ENCODE assay signal across 12 mouse cellular contexts in genomic region chr6:125051237-125051636, GRCm38 (mm10). TPM values are rescaled to one million over a fixed set of nuclear protein-coding genes. Genes with fewer than 3 reads are reported as not detected.
DNase-seq lines count a peak whose midpoint lies in the region; ATAC-seq and TF ChIP-seq lines count a peak whose summit lies in the region.
"Had no signal": no experiment of that assay in that cellular context is flagged by ENCODE, and none has a peak within 500 bp of the region (broad histone marks: within the 10 kb centered on the region; RNA-seq: fewer than 3 reads in every experiment).

No protein-coding gene starts in this region.

- WGBS in intestine, postnatal 0 days = 73% methylated on average over 5 of the region's 5 CpGs
- 72% methylated on average over 5 of the region's 5 CpGs for WGBS in intestine, embryonic 16.5 days

- H3K36me3 ChIP-seq in intestine, postnatal 0 days (ENCODE audit: control insufficient read depth, insufficient read depth) = peaks cover 77% of the 10 kb centered on the region
- peaks cover 11% of the 10 kb centered on the region; the same call in 1 of the 2 replicates for H3K36me3 ChIP-seq in intestine, embryonic 16.5 days (ENCODE audit: control insufficient read depth, insufficient read depth, low read length)

- ATAC-seq in intestine, postnatal 0 days = no peak
- no peak for ATAC-seq in intestine, embryonic 16.5 days

- no peaks in the 10 kb centered on the region for H3K9me3 ChIP-seq in intestine, postnatal 0 days (ENCODE audit: control insufficient read depth)
- H3K9me3 ChIP-seq in intestine, embryonic 16.5 days (ENCODE audit: control insufficient read depth, low read length) = no peaks in the 10 kb centered on the region
- H3K9me3 ChIP-seq: limb, embryonic 10.5 days; midbrain, embryonic 12.5 days had no signal

- H3K4me1 ChIP-seq in intestine, postnatal 0 days (replicated peaks; ENCODE audit: control insufficient read depth, insufficient read depth, low read length) = no peaks in the 10 kb centered on the region
- H3K4me1 ChIP-seq in intestine, embryonic 16.5 days (ENCODE audit: control insufficient read depth, insufficient read depth, low read length) = no peaks in the 10 kb centered on the region
- H3K4me1 ChIP-seq: midbrain, embryonic 12.5 days had no signal

- peak; percentile 57 for TF ChIP-seq CTCF in intestine, postnatal 0 days (IDR thresholded peaks at IDR 0.05; ENCODE audit: low read depth)

- H3K9ac ChIP-seq in intestine, postnatal 0 days (ENCODE audit: low read depth, low read length) = no peak overlapping the region
- H3K9ac ChIP-seq in intestine, embryonic 16.5 days (ENCODE audit: low read depth, low read length) = no peak overlapping the region
- H3K9ac ChIP-seq: midbrain, embryonic 12.5 days had no signal

- H3K27ac ChIP-seq in intestine, postnatal 0 days (ENCODE audit: low read depth, low read length) = no peak overlapping the region
- H3K27ac ChIP-seq in intestine, embryonic 16.5 days (ENCODE audit: low read length) = no peak overlapping the region
- H3K27ac ChIP-seq: limb, embryonic 10.5 days; midbrain, embryonic 12.5 days had no signal

- no peak overlapping the region for H3K4me3 ChIP-seq in intestine, postnatal 0 days (ENCODE audit: low read depth, low read length)
- no peak overlapping the region for H3K4me3 ChIP-seq in intestine, embryonic 16.5 days (ENCODE audit: low read length)
- H3K4me3 ChIP-seq: limb, embryonic 10.5 days; midbrain, embryonic 12.5 days had no signal

- H3K4me2 ChIP-seq in intestine, postnatal 0 days (replicated peaks; ENCODE audit: low read depth) = no peak overlapping the region
- no peak overlapping the region for H3K4me2 ChIP-seq in intestine, embryonic 16.5 days (ENCODE audit: low read depth, low read length)
- H3K4me2 ChIP-seq: midbrain, embryonic 12.5 days had no signal

- DNase-seq in thymus, postnatal 0 days (ENCODE audit: low spot score) = peak; percentile 20
- no peak for DNase-seq in thymus, adult 18-20 months
- peak; percentile 62 for DNase-seq in induced T-regulatory cell, adult 2 months (ENCODE audit: low read depth)
- no peak for DNase-seq in urinary bladder, postnatal 4 days (ENCODE audit: low spot score in 2 of 2)
- DNase-seq in urinary bladder, adult 2 months (ENCODE audit: low spot score) = no peak
- no peak for DNase-seq in Muller cell, postnatal 12 days (ENCODE audit: inconsistent ontology term)
- DNase-seq: cerebellum, postnatal 10 days; heart, adult 18-20 months had no signal

- no peaks in the 10 kb centered on the region for H3K27me3 ChIP-seq in intestine, postnatal 0 days (replicated peaks; ENCODE audit: control insufficient read depth, insufficient read depth, low read length)
- H3K27me3 ChIP-seq in intestine, embryonic 16.5 days (replicated peaks; ENCODE audit: control insufficient read depth, insufficient read depth, low read length) = no peaks in the 10 kb centered on the region
- H3K27me3 ChIP-seq: midbrain, embryonic 12.5 days had no signal

RNA-seq across cellular contexts. Expression of gene Acrbp, which starts 1.7 kb away (rescaled TPM):
- polyA plus RNA-seq in intestine, postnatal 0 days (2015; fragmentation: Nextera tagmentation; extraction: Ambion mirVana) = 3.1 and 4.1 TPM in 2 replicates
- 9.8 and 10.6 TPM in 2 replicates for polyA plus RNA-seq in intestine, embryonic 16.5 days (2015; fragmentation: Nextera tagmentation; extraction: Ambion mirVana)
- polyA plus RNA-seq in thymus, postnatal 0 days (2015; fragmentation: Nextera tagmentation; extraction: Ambion mirVana) = 9.2 and 10.2 TPM in 2 replicates
- 23.5 and 24.7 TPM in 2 replicates for polyA plus RNA-seq in urinary bladder, adult 2 months (2012; rRNA removed)

RNA-seq across cellular contexts. Expression of gene Ing4, which starts 11.7 kb away (rescaled TPM):
- 65.4 and 70.1 TPM in 2 replicates for polyA plus RNA-seq in intestine, postnatal 0 days (2015; fragmentation: Nextera tagmentation; extraction: Ambion mirVana)
- polyA plus RNA-seq in intestine, embryonic 16.5 days (2015; fragmentation: Nextera tagmentation; extraction: Ambion mirVana) = 96.0 and 105 TPM in 2 replicates
- 113 and 118 TPM in 2 replicates for polyA plus RNA-seq in thymus, postnatal 0 days (2015; fragmentation: Nextera tagmentation; extraction: Ambion mirVana)
- 88.6 and 113 TPM in 2 replicates for polyA plus RNA-seq in urinary bladder, adult 2 months (2012; rRNA removed)

RNA-seq across cellular contexts. Expression of gene Lpar5, which starts 16.5 kb away (rescaled TPM):
- polyA plus RNA-seq in intestine, postnatal 0 days (2015; fragmentation: Nextera tagmentation; extraction: Ambion mirVana) = 9.2 and 9.9 TPM in 2 replicates
- polyA plus RNA-seq in intestine, embryonic 16.5 days (2015; fragmentation: Nextera tagmentation; extraction: Ambion mirVana) = 9.4 and 9.7 TPM in 2 replicates
- polyA plus RNA-seq in thymus, postnatal 0 days (2015; fragmentation: Nextera tagmentation; extraction: Ambion mirVana) = 3.5 and 4.2 TPM in 2 replicates
- 2.9 and 4.2 TPM in 2 replicates for polyA plus RNA-seq in urinary bladder, adult 2 months (2012; rRNA removed)

RNA-seq across cellular contexts. Expression of gene Zfp384, which starts 42.3 kb away (rescaled TPM):
- polyA plus RNA-seq in intestine, postnatal 0 days (2015; fragmentation: Nextera tagmentation; extraction: Ambion mirVana) = 8.2 TPM in 2 replicates
- 8.9 and 10.3 TPM in 2 replicates for polyA plus RNA-seq in intestine, embryonic 16.5 days (2015; fragmentation: Nextera tagmentation; extraction: Ambion mirVana)
- polyA plus RNA-seq in thymus, postnatal 0 days (2015; fragmentation: Nextera tagmentation; extraction: Ambion mirVana) = 8.8 and 9.5 TPM in 2 replicates
- 42.8 and 43.1 TPM in 2 replicates for polyA plus RNA-seq in urinary bladder, adult 2 months (2012; rRNA removed)

RNA-seq across cellular contexts. Expression of gene Chd4, which starts 44.5 kb away (rescaled TPM):
- 30.7 and 34.2 TPM in 2 replicates for polyA plus RNA-seq in intestine, postnatal 0 days (2015; fragmentation: Nextera tagmentation; extraction: Ambion mirVana)
- 41.3 and 44.8 TPM in 2 replicates for polyA plus RNA-seq in intestine, embryonic 16.5 days (2015; fragmentation: Nextera tagmentation; extraction: Ambion mirVana)
- 70.0 and 84.9 TPM in 2 replicates for polyA plus RNA-seq in thymus, postnatal 0 days (2015; fragmentation: Nextera tagmentation; extraction: Ambion mirVana)
- polyA plus RNA-seq in urinary bladder, adult 2 months (2012; rRNA removed) = 43.1 and 78.9 TPM in 2 replicates

Comparison
In these comparisons a context has a peak if more than half of its experiments do, and no peak if none do; other contexts are left out.
1. DNase-seq: peak in thymus, postnatal 0 days (single experiment) and induced T-regulatory cell, adult 2 months (single experiment); none in thymus, adult 18-20 months (0 of 2), urinary bladder, postnatal 4 days (0 of 2), urinary bladder, adult 2 months (single experiment) and Muller cell, postnatal 12 days (single experiment).